Mouse (Mus musculus) forebrain, embryonic 11.5 days (tissue): Measurements from ENCODE around the gene Grpel1. TPM values are rescaled to one million over a fixed set of nuclear protein-coding genes. Genes with fewer than 3 reads are reported as not detected.

Experiments used
- ATAC-seq: fragments of 200-750 bp; cut with Nextera tagmentation; replicated peaks from 2 replicates; pipeline ENCODE4 v1.8.0; 2017; ENCODE audit warnings: moderate TSS enrichment; ENCODE audit not compliant: low FRiP score
- DNase-seq: peaks from one replicate; pipeline ENCODE4 v3.0.0-alpha.2; 2017; ENCODE audit warnings: low spot score
- H3K27ac ChIP-seq: fragments of 300-500 bp; sonication (generic); 2 replicates; pipeline ENCODE4 v1.5.1; 2014; ENCODE audit warnings: low read depth, low read length
- H3K27me3 ChIP-seq: fragments of 300-500 bp; sonication (generic); 2 replicates; pipeline ENCODE4 v1.6.1; 2014; ENCODE audit warnings: mild to moderate bottlenecking, low read length, mixed read lengths; ENCODE audit not compliant: control insufficient read depth, insufficient read depth
- H3K36me3 ChIP-seq: fragments of 300-500 bp; sonication (generic); 2 replicates; pipeline ENCODE4 v1.6.1; 2014; ENCODE audit warnings: mild to moderate bottlenecking, low read length, moderate library complexity, mixed read lengths; ENCODE audit not compliant: control insufficient read depth, insufficient read depth
- H3K4me1 ChIP-seq: fragments of 300-500 bp; sonication (generic); replicated peaks from 2 replicates; pipeline ENCODE4 v1.6.1; 2014; ENCODE audit warnings: low read length, mixed read lengths; ENCODE audit not compliant: control insufficient read depth, insufficient read depth
- H3K4me2 ChIP-seq: fragments of 300-500 bp; sonication (generic); 2 replicates; pipeline ENCODE4 v1.6.1; 2014; ENCODE audit warnings: low read depth, mild to moderate bottlenecking, low read length, moderate library complexity, mixed read lengths; ENCODE audit not compliant: severe bottlenecking
- H3K4me3 ChIP-seq: fragments of 300-500 bp; sonication (generic); 2 replicates; pipeline ENCODE4 v1.5.1; 2014; ENCODE audit warnings: low read depth, low read length
- H3K9ac ChIP-seq: fragments of 300-500 bp; sonication (generic); 2 replicates; pipeline ENCODE4 v1.6.1; 2014; ENCODE audit warnings: low read length
- H3K9me3 ChIP-seq: fragments of 300-500 bp; sonication (generic); 2 replicates; pipeline ENCODE4 v1.6.1; 2016; ENCODE audit warnings: low read length, mixed read lengths; ENCODE audit not compliant: control insufficient read depth
- WGBS: fragments of 180-500 bp; shearing (Covaris S2); extraction: QIAGEN DNeasy Blood & Tissue Kit; methylation state at CpG from one replicate; pipeline ENCODE4 v1.1.7; 2014; 5-methylcytosine and 5-hydroxymethylcytosine counted together
- polyA plus RNA-seq: library from polyadenylated mRNA; unstranded; fragments of >200 nt; fragmentation: Nextera tagmentation; extraction: Ambion mirVana; gene quantifications from 2 replicates; pipeline ENCODE4 v1.2.1, GENCODE M21; 2014

Gene Grpel1
- polyA plus RNA-seq, 1 experiment from 2014 or later, result 51.7 TPM

GRCm38 (mm10) chr5:36434398-36434967 lies 30.3 kb upstream of the Grpel1 start:
- Histone ChIP-seq H3K36me3 (no peaks in the 10 kb centered on the region), H3K4me2 (no peak overlapping the region), H3K9me3 (no peaks in the 10 kb centered on the region), H3K9ac (no peak overlapping the region), H3K27me3 (no peaks in the 10 kb centered on the region), H3K4me1 (0 out of 2 replicates have a peak, but pooled peaks cover 3% of the 10 kb centered on the region), H3K27ac (no peak overlapping the region), H3K4me3 (no peak overlapping the region)
- ATAC-seq (no peak), DNase-seq (no peak)
- WGBS, result 63% methylated on average over 9 of the region's 9 CpGs

GRCm38 (mm10) chr5:36436858-36437257 lies 27.9 kb upstream of the Grpel1 start:
- no peak overlapping the region for H3K4me2 ChIP-seq
- no peak overlapping the region for H3K4me3 ChIP-seq
- no peak for DNase-seq
- no peaks in the 10 kb centered on the region for H3K27me3 ChIP-seq
- no peaks in the 10 kb centered on the region for H3K9me3 ChIP-seq
- no peaks in the 10 kb centered on the region for H3K4me1 ChIP-seq
- H3K27ac ChIP-seq, result no peak overlapping the region
- no peak overlapping the region for H3K9ac ChIP-seq
- no peak for ATAC-seq
- H3K36me3 ChIP-seq, result no peaks in the 10 kb centered on the region
- WGBS, result 80% methylated on average over 4 of the region's 4 CpGs

- H3K27ac ChIP-seq, result no peak overlapping the region
- H3K4me1 ChIP-seq, result no peaks in the 10 kb centered on the region
- no peaks in the 10 kb centered on the region for H3K27me3 ChIP-seq
- DNase-seq (no peak), ATAC-seq (no peak)
- H3K9me3 ChIP-seq, result no peaks in the 10 kb centered on the region
- H3K4me3 ChIP-seq, result no peak overlapping the region
- no peak overlapping the region for H3K4me2 ChIP-seq
- no peak overlapping the region for H3K9ac ChIP-seq
- no peaks in the 10 kb centered on the region for H3K36me3 ChIP-seq
- WGBS, result 87% methylated on average over 3 of the region's 3 CpGs
These were observed 24.1 kb upstream of the Grpel1 start for GRCm38 (mm10) chr5:36440741-36441140.

GRCm38 (mm10) chr5:36444611-36445010 lies 20.2 kb upstream of the Grpel1 start:
- Histone ChIP-seq H3K27me3 (no peaks in the 10 kb centered on the region), H3K4me1 (no peaks in the 10 kb centered on the region), H3K4me3 (no peak overlapping the region), H3K27ac (no peak overlapping the region), H3K4me2 (no peak overlapping the region), H3K36me3 (no peaks in the 10 kb centered on the region), H3K9ac (no peak overlapping the region), H3K9me3 (no peaks in the 10 kb centered on the region)
- WGBS, result 62% methylated on average over 4 of the region's 4 CpGs
- no peak for DNase-seq
- ATAC-seq, result no peak

- WGBS, result 35% methylated on average over 8 of the region's 8 CpGs
- H3K36me3 ChIP-seq, result no peaks in the 10 kb centered on the region
- no peaks in the 10 kb centered on the region for H3K27me3 ChIP-seq
- no peaks in the 10 kb centered on the region for H3K9me3 ChIP-seq
- no peak for ATAC-seq
- H3K4me3 ChIP-seq, result no peak overlapping the region
- H3K27ac ChIP-seq, result no peak overlapping the region
- DNase-seq, result no peak
- no peak overlapping the region for H3K4me2 ChIP-seq
- H3K4me1 ChIP-seq, result no peaks in the 10 kb centered on the region
- H3K9ac ChIP-seq, result no peak overlapping the region
These were observed 19.8 kb upstream of the Grpel1 start for GRCm38 (mm10) chr5:36445028-36445427.

GRCm38 (mm10) chr5:36446166-36446890 lies 18.5 kb upstream of the Grpel1 start:
- Histone ChIP-seq H3K9ac (no peak overlapping the region), H3K27ac (no peak overlapping the region), H3K27me3 (no peaks in the 10 kb centered on the region), H3K9me3 (no peaks in the 10 kb centered on the region), H3K36me3 (no peaks in the 10 kb centered on the region), H3K4me1 (no peaks in the 10 kb centered on the region), H3K4me2 (no peak overlapping the region), H3K4me3 (no peak overlapping the region)
- no peak for ATAC-seq
- DNase-seq, result no peak
- WGBS, result 45% methylated on average over 9 of the region's 9 CpGs

- WGBS, result 93% methylated on average over 12 of the region's 12 CpGs
- H3K9me3 ChIP-seq, result no peaks in the 10 kb centered on the region
- no peaks in the 10 kb centered on the region for H3K27me3 ChIP-seq
- H3K4me2 ChIP-seq, result no peak overlapping the region
- no peak for ATAC-seq
- H3K27ac ChIP-seq, result no peak overlapping the region
- H3K4me3 ChIP-seq, result no peak overlapping the region
- H3K4me1 ChIP-seq, result no peaks in the 10 kb centered on the region
- no peak overlapping the region for H3K9ac ChIP-seq
- no peaks in the 10 kb centered on the region for H3K36me3 ChIP-seq
- DNase-seq, result no peak
These were observed 16.9 kb upstream of the Grpel1 start for GRCm38 (mm10) chr5:36447872-36448271.

GRCm38 (mm10) chr5:36449710-36450358 lies 15.0 kb upstream of the Grpel1 start:
- Histone ChIP-seq H3K9ac (no peak overlapping the region), H3K27ac (no peak overlapping the region), H3K27me3 (no peaks in the 10 kb centered on the region), H3K36me3 (no peaks in the 10 kb centered on the region), H3K4me3 (no peak overlapping the region), H3K4me1 (no peaks in the 10 kb centered on the region), H3K4me2 (no peak overlapping the region), H3K9me3 (no peaks in the 10 kb centered on the region)
- WGBS, result 82% methylated on average over 6 of the region's 6 CpGs
- DNase-seq (no peak), ATAC-seq (no peak)
